Mouse (Mus musculus) limb, embryonic 10.5 days (tissue): ENCODE data around the gene Gm49333. TPM values are rescaled to one million over a fixed set of nuclear protein-coding genes. Genes with fewer than 3 reads are reported as not detected.

Experiments
- DNase-seq: peaks from one replicate; pipeline ENCODE4 v3.0.0-alpha.2; 2017; ENCODE audit warnings: low spot score
- H3K27ac ChIP-seq: fragments of 300-500 bp; sonication (generic); 2 replicates; pipeline ENCODE4 v1.5.1; 2016; ENCODE audit warnings: mild to moderate bottlenecking
- H3K27me3 ChIP-seq: fragments of 300-500 bp; sonication (generic); 2 replicates; pipeline ENCODE4 v1.6.1; 2016; ENCODE audit warnings: low read depth, mild to moderate bottlenecking; ENCODE audit not compliant: poor library complexity, severe bottlenecking
- H3K36me3 ChIP-seq: fragments of 300-500 bp; sonication (generic); 2 replicates; pipeline ENCODE4 v1.6.1; 2016; ENCODE audit warnings: mild to moderate bottlenecking, moderate library complexity
- H3K4me1 ChIP-seq: fragments of 300-500 bp; sonication (generic); 2 replicates; pipeline ENCODE4 v1.6.1; 2016
- H3K4me3 ChIP-seq: fragments of 300-500 bp; sonication (generic); 2 replicates; pipeline ENCODE4 v1.5.1; 2016; ENCODE audit warnings: mild to moderate bottlenecking, moderate library complexity
- H3K9me3 ChIP-seq: fragments of 300-500 bp; sonication (generic); replicated peaks from 2 replicates; pipeline ENCODE4 v1.6.1; 2016; ENCODE audit warnings: mild to moderate bottlenecking
- WGBS: fragments of 180-500 bp; shearing (Covaris S2); methylation state at CpG from one replicate; pipeline ENCODE4 v1.1.7; 2016; 5-methylcytosine and 5-hydroxymethylcytosine counted together
- polyA plus RNA-seq: library from polyadenylated mRNA; unstranded; fragments of >200 nt; fragmentation: Nextera tagmentation; extraction: Ambion mirVana; gene quantifications from 2 replicates; pipeline ENCODE4 v1.2.1, GENCODE M21; 2016

The Gm49333 gene
- polyA plus RNA-seq, 1 experiment from 2014 or later: not detected

DNA sequence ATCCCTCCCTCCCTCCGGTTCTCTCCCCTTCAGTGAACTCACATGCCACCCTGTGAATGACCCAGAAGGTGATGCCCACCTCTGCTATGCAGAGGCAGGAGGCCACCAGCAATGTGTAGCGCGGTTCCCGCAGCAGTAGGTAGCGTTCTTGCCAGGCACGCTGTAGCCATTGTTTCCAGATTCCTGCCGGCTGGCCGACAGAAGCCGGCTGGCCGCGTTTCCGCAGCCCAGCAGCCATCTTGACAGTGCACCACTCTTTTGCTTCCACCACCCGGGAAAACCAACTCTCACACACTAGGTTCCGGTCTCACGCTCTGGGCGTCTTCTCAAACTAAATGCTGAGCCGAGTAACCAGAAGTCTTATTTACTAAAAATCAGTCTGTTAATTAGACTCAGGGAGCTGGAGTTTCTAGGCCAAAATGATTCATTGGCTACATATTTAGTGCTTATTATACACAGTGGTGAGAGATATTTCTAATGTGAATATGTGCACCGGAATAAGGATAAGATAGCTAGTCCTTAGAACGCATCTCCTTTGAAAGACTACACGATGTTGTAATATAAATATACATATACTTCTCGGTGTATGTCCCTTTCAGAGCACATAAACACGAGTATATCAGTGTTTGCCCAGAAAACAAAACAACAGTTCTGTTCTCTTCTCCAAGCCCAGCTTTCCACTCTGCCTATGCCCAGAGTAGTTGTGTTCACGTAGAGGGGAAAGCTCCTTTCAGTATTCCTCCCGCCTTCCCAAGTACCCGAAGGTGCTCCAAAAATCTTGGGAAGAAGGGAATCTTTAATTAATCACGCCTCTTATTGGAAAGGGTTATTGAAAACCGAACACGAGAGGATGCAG is 681 bp upstream of the Gm49333 start:
- WGBS: under 1% methylated on average over 28 of the region's 28 CpGs
- DNase-seq: peak; percentile 84
- H3K27me3 ChIP-seq: no peaks in the 10 kb centered on the region
- peaks cover 49% of the 10 kb centered on the region for H3K36me3 ChIP-seq
- no peaks in the 10 kb centered on the region for H3K9me3 ChIP-seq
- peak overlapping the region; percentile 92 for H3K27ac ChIP-seq
- H3K4me1 ChIP-seq: peaks cover 31% of the 10 kb centered on the region
- peak overlapping the region; percentile 78 for H3K4me3 ChIP-seq

DNA sequence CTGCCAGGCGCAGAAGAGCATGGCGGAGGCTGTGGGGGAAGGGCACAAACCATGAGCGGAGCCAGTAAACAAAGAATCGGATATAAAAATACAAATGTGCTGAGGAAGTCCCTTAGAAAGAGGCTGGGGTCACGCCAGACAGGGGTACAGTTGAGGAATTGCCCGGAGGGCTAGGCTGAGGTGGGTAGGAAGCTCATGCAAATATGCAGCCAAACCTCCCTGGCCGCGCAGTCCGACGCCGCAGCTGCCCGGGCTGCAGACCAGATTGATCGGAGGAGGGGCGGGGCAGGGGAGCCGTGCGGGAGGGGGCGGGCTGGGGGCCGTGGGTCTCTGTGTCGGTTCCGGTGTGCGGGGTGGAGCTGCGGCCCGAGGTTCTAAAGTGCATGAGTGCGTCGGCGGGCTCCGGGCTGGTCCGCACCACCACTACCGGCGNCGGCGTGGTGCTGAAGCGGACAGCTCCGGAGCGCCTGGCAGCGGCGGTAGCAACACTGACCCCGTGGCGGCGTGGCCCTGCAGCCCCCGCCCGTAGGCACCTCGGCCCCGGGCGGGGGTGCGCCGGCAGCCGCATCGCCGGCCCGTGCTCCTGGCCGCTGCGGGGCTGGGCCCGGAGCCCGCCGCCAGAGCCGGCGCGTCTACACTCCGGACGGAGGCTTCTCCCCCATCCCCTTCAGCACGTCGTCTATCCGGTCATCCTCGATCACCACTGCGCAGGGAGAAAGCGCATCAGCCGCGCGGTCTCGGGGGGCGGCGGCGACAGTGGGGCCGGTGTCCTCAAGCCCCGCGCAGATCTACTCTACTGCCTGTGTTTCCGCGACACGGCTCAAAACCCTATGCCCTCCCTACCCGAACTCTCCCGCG is 8.4 kb downstream of the Gm49333 start:
- Histone ChIP-seq H3K9me3 (no peaks in the 10 kb centered on the region), H3K4me3 (peak overlapping the region; percentile 89), H3K27ac (no peak overlapping the region), H3K36me3 (peaks cover 24% of the 10 kb centered on the region), H3K27me3 (peaks cover 48% of the 10 kb centered on the region), H3K4me1 (peaks cover 37% of the 10 kb centered on the region)
- WGBS: 2% methylated on average over 81 of the region's 83 CpGs
- DNase-seq: peak; percentile 77

DNA sequence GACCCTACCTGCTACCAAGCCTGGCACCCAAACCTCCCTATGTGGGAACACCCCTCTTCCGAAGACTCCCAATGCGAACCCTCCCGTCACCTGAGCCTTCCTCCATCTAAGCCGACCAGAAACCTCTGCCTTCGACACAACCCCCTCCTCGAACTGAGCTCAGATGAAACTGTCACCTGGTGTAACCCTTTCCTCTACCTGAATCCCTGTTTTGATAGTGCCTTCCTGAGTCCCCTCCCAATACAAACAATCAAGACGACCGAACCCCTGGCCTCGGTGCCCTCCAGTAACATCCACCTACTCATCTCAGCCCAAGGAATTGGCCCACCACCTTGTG is 9.0 kb downstream of the Gm49333 start:
- Histone ChIP-seq H3K9me3 (no peaks in the 10 kb centered on the region), H3K4me1 (peaks cover 37% of the 10 kb centered on the region), H3K27me3 (peaks cover 48% of the 10 kb centered on the region), H3K4me3 (peak overlapping the region; percentile 89), H3K36me3 (peaks cover 22% of the 10 kb centered on the region), H3K27ac (0 out of 2 replicates have a peak overlapping the region, but pooled peaks have one; percentile 87)
- WGBS: 0% methylated on average over 9 of the region's 9 CpGs
- peak; percentile 46 for DNase-seq

DNA sequence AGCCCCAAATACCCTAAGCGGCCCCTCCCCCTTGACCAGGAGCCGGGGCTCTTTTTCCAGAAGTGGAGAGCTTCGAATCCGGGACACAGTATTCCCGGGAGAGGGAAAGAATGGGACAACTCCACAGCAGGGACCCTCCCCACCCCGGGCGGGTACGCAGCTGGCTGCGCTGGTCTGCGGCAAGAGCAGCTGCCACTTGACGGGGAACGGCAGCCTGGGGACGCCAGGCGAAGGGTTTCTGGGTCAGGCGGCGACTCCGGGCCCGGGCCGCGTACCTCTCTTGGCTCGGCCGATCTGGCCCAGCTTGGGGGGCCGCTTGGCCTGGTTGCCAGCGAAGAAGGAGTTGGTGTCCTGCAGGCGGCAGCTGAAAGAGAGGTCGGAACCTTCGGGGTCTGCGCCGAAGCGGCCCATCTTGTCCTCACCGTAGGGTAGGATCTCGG is 9.4 kb downstream of the Gm49333 start:
- peaks cover 48% of the 10 kb centered on the region for H3K27me3 ChIP-seq
- peak overlapping the region; percentile 87 for H3K27ac ChIP-seq
- peak; percentile 72 for DNase-seq
- peaks cover 21% of the 10 kb centered on the region for H3K36me3 ChIP-seq
- peak overlapping the region; percentile 89 for H3K4me3 ChIP-seq
- H3K4me1 ChIP-seq: peaks cover 37% of the 10 kb centered on the region
- H3K9me3 ChIP-seq: no peaks in the 10 kb centered on the region
- 0% methylated on average over 32 of the region's 32 CpGs for WGBS

DNA sequence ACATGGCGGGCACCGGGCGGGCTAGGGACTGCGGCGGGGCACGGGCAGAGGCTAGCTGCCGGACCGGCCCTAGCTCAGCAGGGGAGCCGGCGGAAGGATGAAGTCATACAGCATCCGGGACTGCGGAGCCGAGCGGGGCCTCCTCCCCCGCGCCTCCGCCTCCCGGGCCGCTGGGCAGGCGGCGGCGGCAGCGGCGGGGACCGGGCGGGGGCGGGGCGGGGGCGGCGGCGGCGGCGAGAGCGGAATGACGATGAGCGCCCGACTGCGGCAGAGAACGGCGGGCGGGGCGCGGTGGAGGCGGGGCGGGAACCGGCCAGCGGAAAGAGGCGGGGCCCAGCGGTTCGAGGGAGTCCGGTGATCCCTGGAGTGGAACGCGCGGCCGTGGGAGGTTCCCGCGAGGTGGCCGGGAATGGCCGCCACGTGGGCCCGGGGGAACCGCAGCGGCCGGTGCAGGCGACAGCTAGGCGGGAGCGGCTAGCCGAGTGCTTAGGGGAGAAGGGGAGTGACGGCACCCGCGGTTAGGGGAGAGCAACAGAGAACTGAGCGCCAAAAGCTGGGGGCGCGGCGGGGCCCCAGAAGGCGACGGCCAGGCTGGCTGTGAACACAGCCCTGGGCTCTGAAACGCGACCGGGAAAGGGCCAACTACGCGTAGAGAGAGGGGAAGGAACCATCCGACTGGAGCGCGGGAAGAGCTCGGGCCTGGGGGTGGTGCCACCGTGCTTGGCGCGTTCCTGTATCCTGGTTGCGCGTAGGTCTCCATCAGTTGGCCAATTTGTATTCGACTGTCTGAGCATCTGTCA is 10.0 kb downstream of the Gm49333 start, which contains the start of gene Camk2n2:
Gene Camk2n2, minus strand, starts transcription at position 97 of the 800 bp plus-strand sequence.
- WGBS: under 1% methylated on average over 90 of the region's 92 CpGs
- DNase-seq: peak; percentile 74
- peak within 1 kb of the TSS; percentile 87 for H3K27ac ChIP-seq
- H3K36me3 ChIP-seq: peaks cover 15% of the 10 kb centered on the region
- H3K4me1 ChIP-seq: peaks cover 37% of the 10 kb centered on the region
- H3K27me3 ChIP-seq: peaks cover 48% of the 10 kb centered on the region
- no peaks in the 10 kb centered on the region for H3K9me3 ChIP-seq
- H3K4me3 ChIP-seq: peak within 1 kb of the TSS; percentile 89

DNA sequence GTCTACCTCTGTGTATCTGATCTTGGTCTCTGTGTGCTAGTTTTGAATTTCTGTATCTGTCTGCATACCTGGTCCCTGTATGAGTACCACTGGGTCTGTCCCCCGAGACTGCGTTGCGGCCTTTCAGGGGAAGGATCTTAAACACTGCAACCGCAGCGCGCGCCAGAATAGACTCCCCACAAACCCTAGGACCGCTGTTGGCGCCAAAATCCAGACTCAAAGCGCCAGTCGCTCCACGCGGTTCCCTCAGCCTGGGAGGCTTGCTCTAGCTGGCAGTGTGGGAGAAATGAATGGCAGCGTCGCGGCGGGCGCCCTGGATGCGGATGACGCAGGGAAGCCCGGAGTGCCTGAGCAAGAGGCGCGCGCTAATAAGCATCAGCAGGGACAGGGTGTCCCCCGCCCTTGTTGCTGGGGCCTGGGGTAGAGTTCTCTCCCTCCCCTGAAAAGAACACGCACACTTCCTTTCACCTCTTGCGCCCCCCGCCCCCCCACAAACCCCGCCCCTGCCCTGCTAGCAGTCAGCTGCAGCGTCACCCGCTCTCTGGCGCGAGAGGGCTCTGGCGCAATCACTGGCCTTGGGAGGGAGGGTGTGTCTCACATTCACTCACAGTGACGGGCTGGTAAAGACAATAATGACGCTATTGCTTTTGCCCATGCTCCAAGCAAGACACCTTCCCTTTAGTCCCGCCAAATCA is 10.7 kb downstream of the Gm49333 start:
- under 1% methylated on average over 37 of the region's 37 CpGs for WGBS
- Histone ChIP-seq H3K4me1 (peaks cover 37% of the 10 kb centered on the region), H3K27me3 (peaks cover 48% of the 10 kb centered on the region), H3K9me3 (no peaks in the 10 kb centered on the region), H3K4me3 (peak overlapping the region; percentile 89), H3K36me3 (peaks cover 15% of the 10 kb centered on the region), H3K27ac (peak overlapping the region; percentile 87)
- peak; percentile 77 for DNase-seq

DNA sequence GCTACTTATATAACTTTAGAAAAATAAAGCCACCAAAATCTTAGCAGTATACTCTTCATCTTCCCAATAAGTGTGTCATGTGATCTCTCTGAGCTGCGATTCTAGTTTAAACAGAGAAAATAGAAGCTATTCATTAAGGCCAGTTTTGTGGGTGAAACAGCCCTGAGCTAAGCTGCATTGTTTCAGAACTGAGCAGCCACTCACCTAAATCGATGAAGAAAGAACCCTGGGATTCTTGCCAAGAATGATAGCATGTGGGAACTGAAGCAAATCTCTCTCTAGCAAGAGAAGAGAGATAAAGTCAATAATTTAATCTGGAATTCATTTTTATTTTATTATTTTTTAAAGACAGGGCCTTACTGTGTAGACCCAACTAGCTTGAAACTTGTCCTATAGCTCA is 11.8 kb downstream of the Gm49333 start:
- no peak overlapping the region for H3K27ac ChIP-seq
- 76% methylated on average over 2 of the region's 2 CpGs for WGBS
- no peak overlapping the region for H3K4me3 ChIP-seq
- no peak for DNase-seq
- peaks cover 47% of the 10 kb centered on the region for H3K27me3 ChIP-seq
- H3K36me3 ChIP-seq: peaks cover 8% of the 10 kb centered on the region; the same call in 1 of the 2 replicates
- H3K9me3 ChIP-seq: no peaks in the 10 kb centered on the region
- peaks cover 37% of the 10 kb centered on the region for H3K4me1 ChIP-seq

DNA sequence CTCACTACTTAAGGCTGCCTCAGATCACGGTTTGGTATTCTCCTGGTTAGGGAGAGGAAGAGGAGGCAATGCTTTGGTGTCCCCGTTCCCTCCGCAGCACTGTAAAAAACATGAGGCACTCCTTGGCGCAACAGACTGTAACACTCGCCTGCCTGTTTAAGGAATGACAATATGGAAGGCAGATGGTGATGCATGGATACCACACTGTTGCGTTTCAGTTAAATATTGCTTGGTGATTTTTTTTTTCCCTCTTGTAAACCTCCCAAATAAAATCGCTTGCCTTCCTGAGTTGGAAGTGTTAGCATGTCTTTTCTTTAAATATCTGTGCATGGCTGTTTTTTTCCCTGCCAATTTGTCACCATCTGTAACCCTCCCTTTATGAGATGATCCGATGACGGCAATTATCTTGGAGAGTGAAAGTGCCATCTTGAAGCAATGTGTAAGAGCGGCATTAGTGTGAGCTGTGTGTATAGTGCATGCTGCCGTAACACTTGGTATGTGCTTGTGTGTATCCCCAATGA is 17.5 kb downstream of the Gm49333 start:
- H3K4me3 ChIP-seq: peak overlapping the region; percentile 67; the same call in 1 of the 2 replicates
- no peaks in the 10 kb centered on the region for H3K36me3 ChIP-seq
- DNase-seq: no peak
- WGBS: 49% methylated on average over 11 of the region's 11 CpGs
- peaks cover 9% of the 10 kb centered on the region for H3K4me1 ChIP-seq
- peaks cover 29% of the 10 kb centered on the region for H3K27me3 ChIP-seq
- H3K9me3 ChIP-seq: no peaks in the 10 kb centered on the region
- no peak overlapping the region for H3K27ac ChIP-seq

DNA sequence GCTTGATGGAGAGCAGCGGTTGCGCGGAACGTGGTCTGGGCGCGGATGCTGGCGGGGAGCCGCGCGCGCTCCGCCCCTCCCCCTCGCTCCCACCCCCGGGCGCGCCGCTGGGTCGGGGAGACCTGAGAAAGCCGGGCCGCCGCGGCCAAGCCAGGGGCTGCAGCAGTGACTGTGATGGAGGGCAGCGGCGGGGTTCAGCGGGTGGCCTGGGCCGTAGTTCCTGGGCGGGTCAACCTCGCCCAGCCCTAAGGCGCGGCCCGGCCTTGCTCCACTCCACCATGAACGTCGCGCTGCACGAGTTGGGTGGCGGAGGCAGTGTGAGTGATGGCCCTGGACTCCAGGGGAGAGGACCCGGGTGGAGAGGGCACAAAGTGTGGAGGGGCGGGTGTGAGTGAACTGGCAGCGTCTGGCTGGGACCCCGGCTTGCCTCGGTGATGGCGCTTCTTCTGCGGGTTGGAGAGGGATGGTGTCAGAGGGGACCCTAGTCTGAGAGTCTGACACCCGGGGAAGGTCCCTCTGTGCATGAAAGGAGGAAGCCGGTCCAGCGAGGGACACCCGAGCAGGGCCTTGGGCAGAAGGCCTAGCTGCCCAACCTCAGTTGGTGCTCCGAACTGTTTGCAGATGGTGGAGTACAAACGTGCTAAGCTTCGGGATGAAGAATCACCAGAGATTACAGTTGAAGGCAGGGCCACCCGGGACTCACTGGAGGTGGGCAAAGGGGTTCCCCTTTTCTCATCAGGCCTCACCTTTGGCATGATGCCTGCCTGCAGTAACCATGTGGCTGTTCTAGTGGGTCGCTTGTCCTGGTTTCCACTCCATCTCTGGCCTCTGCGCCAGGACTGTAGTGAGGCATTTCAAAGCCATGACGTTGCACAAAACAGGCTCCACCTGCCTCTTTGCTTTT is 18.6 kb downstream of the Gm49333 start, which contains the start of gene Ece2:
Gene Ece2, plus strand, starts transcription at position 98 of the 904 bp plus-strand sequence.
- Histone ChIP-seq H3K27ac (peak within 1 kb of the TSS; percentile 81), H3K36me3 (no peaks in the 10 kb centered on the region), H3K4me1 (peaks cover 9% of the 10 kb centered on the region), H3K27me3 (peaks cover 29% of the 10 kb centered on the region), H3K4me3 (peak within 1 kb of the TSS; percentile 67), H3K9me3 (no peaks in the 10 kb centered on the region)
- 7% methylated on average over 54 of the region's 54 CpGs for WGBS
- peak; percentile 64 for DNase-seq

DNA sequence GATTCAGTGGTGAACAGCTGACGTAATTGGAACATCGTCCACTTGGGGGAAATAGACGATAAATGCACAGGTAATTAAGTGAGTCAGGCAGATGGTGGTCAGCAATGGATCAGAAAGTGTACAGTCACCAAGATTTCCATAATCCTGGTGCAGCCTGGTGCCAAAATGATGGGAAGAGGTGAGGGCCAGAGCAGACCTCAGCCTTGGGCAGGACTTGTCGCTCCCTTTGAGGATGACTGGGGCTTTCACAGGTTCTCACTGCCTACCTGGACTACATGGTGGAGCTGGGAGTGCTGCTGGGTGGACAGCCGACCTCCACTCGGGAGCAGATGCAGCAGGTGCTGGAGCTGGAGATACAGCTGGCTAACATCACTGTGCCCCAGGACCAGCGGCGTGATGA is 26.0 kb downstream of the Gm49333 start:
- Histone ChIP-seq H3K36me3 (no peaks in the 10 kb centered on the region), H3K27me3 (no peaks in the 10 kb centered on the region), H3K9me3 (no peaks in the 10 kb centered on the region), H3K27ac (no peak overlapping the region), H3K4me3 (no peak overlapping the region), H3K4me1 (no peaks in the 10 kb centered on the region)
- DNase-seq: no peak
- WGBS: 85% methylated on average over 8 of the region's 8 CpGs

DNA sequence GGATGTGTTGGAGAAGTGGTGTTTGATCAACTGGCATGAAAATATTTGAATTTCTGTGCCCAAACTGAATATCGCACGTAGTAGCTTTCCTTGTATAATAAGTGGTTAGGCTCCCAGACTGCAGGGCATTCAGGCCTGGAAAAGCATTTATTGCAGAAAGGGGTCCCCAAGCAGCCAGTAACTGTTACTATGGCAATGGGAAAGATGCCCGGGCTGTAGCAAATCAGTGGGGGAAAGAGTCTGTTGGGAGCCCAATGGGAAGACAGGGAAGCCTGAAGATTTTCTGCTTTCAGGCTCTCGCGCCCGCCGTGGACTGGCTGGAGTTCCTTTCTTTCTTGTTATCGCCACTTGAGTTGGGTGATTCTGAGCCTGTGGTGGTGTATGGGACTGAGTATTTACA is 27.0 kb downstream of the Gm49333 start:
- Histone ChIP-seq H3K27me3 (no peaks in the 10 kb centered on the region), H3K4me1 (no peaks in the 10 kb centered on the region), H3K27ac (no peak overlapping the region), H3K36me3 (no peaks in the 10 kb centered on the region), H3K9me3 (no peaks in the 10 kb centered on the region), H3K4me3 (no peak overlapping the region)
- WGBS: 82% methylated on average over 8 of the region's 8 CpGs
- DNase-seq: no peak
